Mouse (Mus musculus): ENCODE measurements around the gene Zpld1.

DNA sequence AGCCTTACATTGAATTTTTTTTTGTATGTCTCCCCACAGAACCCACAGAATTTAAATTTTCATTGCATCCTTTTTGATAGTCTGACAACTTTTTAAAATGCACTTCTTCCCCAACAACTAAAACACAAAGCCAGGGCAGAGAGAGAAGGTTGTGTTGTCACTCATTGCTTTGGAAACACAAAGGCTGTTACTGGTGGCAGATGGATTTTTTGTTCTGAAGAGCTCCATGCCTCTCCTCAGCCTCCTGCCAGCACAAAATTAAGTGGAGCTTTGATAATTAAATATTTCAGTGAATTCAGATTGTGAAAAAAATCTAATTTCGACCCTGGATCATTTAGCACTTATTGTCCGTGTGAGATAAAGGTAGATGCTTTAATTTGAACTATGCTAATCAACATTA, 107.4 kb downstream of the Zpld1 start:
- no peak for TF ChIP-seq CTCF (IDR thresholded peaks at IDR 0.05; ENCODE audit: insufficient read depth, low read depth, low read length)
- no peak for TF ChIP-seq POLR2A (IDR thresholded peaks at IDR 0.05; ENCODE audit: insufficient read depth, low read depth, low read length)
